Mouse (Mus musculus) cerebellum, adult 2 months (tissue): ENCODE data around the gene Sept10.

Experiments used
- CTCF ChIP-seq: fragments of 200-500 bp; IDR thresholded peaks from 2 replicates; pipeline ENCODE4 v1.5.1; 2011; ENCODE audit warnings: low read depth, mild to moderate bottlenecking, control low read depth, low read length, moderate library complexity, borderline replicate concordance; ENCODE audit not compliant: insufficient read depth
- POLR2A ChIP-seq: fragments of 200-500 bp; IDR thresholded peaks from 2 replicates; pipeline ENCODE4 v1.6.1; 2011; ENCODE audit warnings: low read length, control low read depth, borderline replicate concordance; ENCODE audit not compliant: insufficient read depth

GRCm38 (mm10) chr10:59158627-59159026 lies 63.0 kb downstream of the Sept10 start:
- TF ChIP-seq CTCF = no peak
- TF ChIP-seq POLR2A = no peak
